Mouse (Mus musculus) intestine, embryonic 14.5 days (tissue): Measurements from ENCODE around the gene Mmp21. TPM values are rescaled to one million over a fixed set of nuclear protein-coding genes. Genes with fewer than 3 reads are reported as not detected.

Experiments
- ATAC-seq: fragments of 200-750 bp; cut with Nextera tagmentation; replicated peaks from 2 replicates; pipeline ENCODE4 v1.8.0; 2017; ENCODE audit warnings: low read depth, moderate number of reproducible peaks, moderate TSS enrichment, moderate library complexity; ENCODE audit not compliant: low FRiP score, low TSS enrichment
- DNase-seq: peaks from one replicate; pipeline ENCODE4 v3.0.0-alpha.2; 2018; ENCODE audit warnings: low spot score
- H3K27ac ChIP-seq: fragments of 300-500 bp; sonication (generic); 2 replicates; pipeline ENCODE4 v1.5.1; 2014; ENCODE audit warnings: low read depth, mild to moderate bottlenecking, control low read depth
- H3K27me3 ChIP-seq: fragments of 300-500 bp; sonication (generic); replicated peaks from 2 replicates; pipeline ENCODE4 v1.6.1; 2014; ENCODE audit warnings: low read length, control low read depth; ENCODE audit not compliant: control insufficient read depth, insufficient read depth
- H3K36me3 ChIP-seq: fragments of 300-500 bp; sonication (generic); 2 replicates; pipeline ENCODE4 v1.6.1; 2014; ENCODE audit warnings: low read length, control low read depth; ENCODE audit not compliant: control insufficient read depth, insufficient read depth
- H3K4me1 ChIP-seq: fragments of 300-500 bp; sonication (generic); replicated peaks from 2 replicates; pipeline ENCODE4 v1.6.1; 2014; ENCODE audit warnings: low read length, control low read depth, mixed read lengths; ENCODE audit not compliant: control insufficient read depth, insufficient read depth
- H3K4me2 ChIP-seq: fragments of 300-500 bp; sonication (generic); 2 replicates; pipeline ENCODE4 v1.6.1; 2014; ENCODE audit warnings: low read length
- H3K4me3 ChIP-seq: fragments of 300-500 bp; sonication (generic); 2 replicates; pipeline ENCODE4 v1.5.1; 2014; ENCODE audit warnings: low read depth, low read length, control low read depth, mixed read lengths
- H3K9ac ChIP-seq: fragments of 300-500 bp; sonication (generic); 2 replicates; pipeline ENCODE4 v1.6.1; 2014; ENCODE audit warnings: mild to moderate bottlenecking, low read length
- H3K9me3 ChIP-seq: fragments of 300-500 bp; sonication (generic); 2 replicates; pipeline ENCODE4 v1.6.1; 2016; ENCODE audit warnings: low read length, control low read depth; ENCODE audit not compliant: control insufficient read depth
- WGBS: fragments of 180-500 bp; shearing (Covaris S2); extraction: QIAGEN DNeasy Blood & Tissue Kit; methylation state at CpG from one replicate; pipeline ENCODE4 v1.1.7; 2014; 5-methylcytosine and 5-hydroxymethylcytosine counted together
- polyA plus RNA-seq: library from polyadenylated mRNA; unstranded; fragments of >200 nt; fragmentation: Nextera tagmentation; extraction: Ambion mirVana; gene quantifications from 2 replicates; pipeline ENCODE4 v1.2.1, GENCODE M21; 2014

Mmp21 gene
- polyA plus RNA-seq, 1 experiment from 2014 or later = not detected

DNA sequence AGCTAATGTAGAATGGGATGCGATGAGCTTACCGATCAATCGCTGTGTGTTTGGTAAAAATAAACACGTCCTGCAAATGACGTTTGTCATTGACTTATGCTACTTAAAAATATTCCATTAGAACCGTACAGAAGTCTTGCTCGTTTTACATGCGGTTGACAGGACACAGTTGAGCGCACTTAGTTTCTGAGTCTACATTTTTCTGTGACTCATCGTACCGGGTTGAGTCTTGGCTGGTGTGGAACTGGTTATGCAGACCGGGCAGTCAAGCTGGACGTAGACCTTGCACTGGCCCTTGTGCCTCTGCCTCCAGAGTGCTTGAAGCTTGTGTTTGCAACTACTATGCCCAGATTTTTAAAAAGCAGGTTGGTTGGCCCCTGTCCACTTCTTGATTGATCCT lies 41.6 kb downstream of the Mmp21 start:
- Histone ChIP-seq H3K27me3 (no peaks in the 10 kb centered on the region), H3K36me3 (peaks cover 41% of the 10 kb centered on the region), H3K4me1 (peaks cover 13% of the 10 kb centered on the region), H3K4me2 (peak overlapping the region; percentile 83), H3K4me3 (peak overlapping the region; percentile 66), H3K27ac (peak overlapping the region; percentile 60; the same call in 1 of the 2 replicates), H3K9me3 (no peaks in the 10 kb centered on the region), H3K9ac (peak overlapping the region; percentile 87)
- ATAC-seq (no peak), DNase-seq (no peak)
- 7% methylated on average over 13 of the region's 13 CpGs for WGBS

DNA sequence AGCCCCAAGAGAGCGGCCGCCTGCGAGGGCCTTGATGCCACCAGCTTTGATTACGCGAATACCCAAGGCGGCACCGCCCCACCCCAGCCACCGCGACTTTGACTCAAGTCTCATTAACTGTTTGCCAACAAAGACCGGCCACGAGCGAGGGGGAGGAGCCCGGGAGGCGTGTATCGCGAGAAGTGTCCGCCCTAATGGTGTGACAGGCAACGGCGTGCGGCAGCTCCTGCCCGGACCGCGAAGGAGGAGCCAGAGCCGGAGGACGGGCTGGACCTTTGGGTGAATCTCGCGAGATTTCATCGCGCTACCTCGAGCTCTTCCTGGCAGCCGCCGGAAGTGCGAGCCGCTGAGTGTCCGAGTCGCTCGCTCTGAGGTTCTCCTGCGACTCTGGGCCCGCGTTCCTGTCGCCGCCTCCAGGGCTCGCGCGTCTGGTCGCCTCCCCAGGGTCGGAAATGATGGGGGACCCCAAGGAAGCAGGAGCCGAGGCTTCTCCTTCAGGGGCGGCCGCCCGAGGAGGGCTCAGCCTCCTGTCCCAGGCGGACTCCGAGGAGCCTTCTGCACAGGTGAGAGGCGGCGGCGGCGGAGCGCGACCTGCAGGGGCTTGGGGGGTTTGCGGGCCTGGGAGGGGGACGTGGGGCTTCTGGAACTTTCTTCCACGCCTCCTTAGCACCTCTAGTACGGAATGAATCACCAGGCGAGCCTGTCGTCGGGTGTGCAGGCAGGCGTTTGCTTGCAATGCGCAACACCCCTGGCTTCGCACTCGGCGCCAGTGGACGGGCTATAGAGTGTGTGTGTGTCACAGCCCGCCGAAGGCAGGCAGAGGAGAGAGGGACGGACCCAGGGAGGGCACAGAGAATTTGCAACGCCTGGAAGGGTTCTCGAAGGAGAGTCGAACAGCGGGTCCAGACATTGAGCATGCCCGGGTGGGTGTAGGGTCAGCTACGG lies 42.2 kb downstream of the Mmp21 start, which contains the start of gene Edrf1:
Edrf1 (plus strand) TSS at position 183 of the 945 bp plus-strand sequence.
- peak within 1 kb of the TSS; percentile 66 for H3K4me3 ChIP-seq
- peaks cover 34% of the 10 kb centered on the region for H3K36me3 ChIP-seq
- H3K27ac ChIP-seq = peak within 1 kb of the TSS; percentile 91
- peak; percentile 95 for ATAC-seq
- peak within 1 kb of the TSS; percentile 83 for H3K4me2 ChIP-seq
- H3K27me3 ChIP-seq = no peaks in the 10 kb centered on the region
- no peaks in the 10 kb centered on the region for H3K9me3 ChIP-seq
- H3K4me1 ChIP-seq = peaks cover 13% of the 10 kb centered on the region
- under 1% methylated on average over 81 of the region's 81 CpGs for WGBS
- peak within 1 kb of the TSS; percentile 87 for H3K9ac ChIP-seq
- peak; percentile 99 for DNase-seq

DNA sequence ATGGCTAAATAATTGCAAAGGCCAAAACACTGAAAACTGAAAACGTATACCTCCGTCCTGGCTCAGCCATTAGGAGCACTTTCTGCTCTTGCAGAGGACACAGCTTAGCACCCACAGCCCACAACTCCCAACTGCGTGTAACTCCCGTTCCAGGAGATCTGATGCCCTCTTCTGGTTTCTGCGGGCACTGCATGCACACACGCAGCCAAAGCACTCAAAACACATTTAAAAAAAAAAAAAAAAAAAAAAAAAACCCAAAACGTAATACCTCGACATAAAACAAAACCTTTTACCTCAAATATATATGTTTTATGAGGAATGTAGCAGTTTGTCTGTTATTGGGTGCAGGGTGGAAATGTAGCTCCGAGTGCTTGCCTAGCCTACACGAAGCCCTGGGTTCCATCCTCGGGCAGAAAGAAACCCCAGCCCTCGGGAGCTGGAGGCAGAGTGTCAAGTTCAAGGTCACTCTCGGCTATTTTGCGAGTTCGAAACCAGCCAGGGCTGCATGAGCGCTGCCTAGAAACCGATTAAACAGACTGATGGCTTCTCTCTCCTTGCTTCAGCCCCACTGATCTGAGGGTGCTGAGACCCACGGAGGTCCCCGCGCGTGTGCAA lies 43.0 kb downstream of the Mmp21 start:
- DNase-seq = peak; percentile 97
- Histone ChIP-seq H3K4me2 (peak overlapping the region; percentile 75), H3K9ac (peak overlapping the region; percentile 85), H3K27ac (peak overlapping the region; percentile 91), H3K9me3 (no peaks in the 10 kb centered on the region), H3K4me3 (peak overlapping the region; percentile 66), H3K27me3 (no peaks in the 10 kb centered on the region), H3K4me1 (peaks cover 13% of the 10 kb centered on the region), H3K36me3 (peaks cover 26% of the 10 kb centered on the region)
- ATAC-seq = peak; percentile 30
- 4% methylated on average over 21 of the region's 21 CpGs for WGBS

DNA sequence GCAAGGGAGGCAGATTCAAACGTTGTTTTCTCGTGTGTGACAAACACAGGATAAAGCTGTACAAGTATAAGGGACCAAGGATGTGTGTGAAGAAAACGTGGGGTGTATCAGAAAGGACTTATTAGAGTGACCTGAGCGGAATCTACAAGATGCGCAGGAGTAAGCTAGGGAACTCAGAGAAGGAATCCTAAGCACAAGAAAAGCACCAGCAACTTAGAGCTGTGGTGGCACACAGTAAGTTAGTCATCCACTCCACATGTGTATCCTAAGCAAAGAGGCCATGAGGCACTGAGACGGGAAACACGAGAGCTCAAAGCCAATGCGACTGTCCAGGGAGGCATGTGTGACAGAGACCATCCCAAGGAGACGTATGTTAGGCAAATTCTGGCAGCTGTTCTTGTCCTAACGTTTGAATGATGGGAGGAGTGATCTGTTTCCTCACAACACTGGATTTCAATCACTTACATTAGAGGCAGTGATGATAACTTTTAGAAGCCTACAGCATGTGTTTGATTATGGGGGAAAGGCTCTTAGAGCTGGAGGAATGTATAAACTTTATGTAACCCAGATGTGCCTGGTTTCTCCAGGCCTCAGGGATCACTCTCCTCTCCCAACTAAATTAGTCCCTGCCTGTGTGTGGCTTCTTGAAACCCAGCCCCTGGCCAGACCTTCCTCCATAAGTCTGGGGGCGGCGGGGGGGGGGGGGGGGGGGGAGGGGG lies 44.8 kb downstream of the Mmp21 start:
- no peak overlapping the region for H3K9ac ChIP-seq
- H3K4me1 ChIP-seq = peaks cover 13% of the 10 kb centered on the region
- DNase-seq (no peak), ATAC-seq (no peak)
- H3K27me3 ChIP-seq = no peaks in the 10 kb centered on the region
- no peak overlapping the region for H3K4me2 ChIP-seq
- peaks cover 10% of the 10 kb centered on the region for H3K36me3 ChIP-seq
- peak overlapping the region; percentile 61 for H3K27ac ChIP-seq
- H3K4me3 ChIP-seq = no peak overlapping the region
- WGBS = 46% methylated on average over 10 of the region's 12 CpGs
- no peaks in the 10 kb centered on the region for H3K9me3 ChIP-seq

DNA sequence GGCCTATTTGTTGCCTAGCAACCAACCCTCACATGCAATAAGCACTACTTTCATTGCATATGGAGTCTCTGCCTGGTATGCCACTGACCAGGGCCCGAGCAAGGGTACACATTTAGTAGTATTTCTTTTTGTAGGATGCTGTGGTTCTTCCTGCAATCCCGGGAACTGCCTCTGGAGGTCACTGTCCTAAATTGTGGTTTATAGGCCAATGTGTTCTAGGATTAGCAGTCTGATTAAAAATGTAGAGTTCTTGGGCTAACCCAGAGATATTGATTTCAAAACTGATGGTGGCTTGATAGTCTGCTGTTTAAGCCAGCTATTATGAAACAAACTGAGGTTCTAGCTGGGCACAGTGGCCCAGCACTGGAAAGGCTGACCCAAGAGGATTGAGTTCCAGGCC lies 47.4 kb downstream of the Mmp21 start:
- DNase-seq = peak; percentile 82
- no peaks in the 10 kb centered on the region for H3K9me3 ChIP-seq
- WGBS = 33% methylated on average over 2 of the region's 2 CpGs

DNA sequence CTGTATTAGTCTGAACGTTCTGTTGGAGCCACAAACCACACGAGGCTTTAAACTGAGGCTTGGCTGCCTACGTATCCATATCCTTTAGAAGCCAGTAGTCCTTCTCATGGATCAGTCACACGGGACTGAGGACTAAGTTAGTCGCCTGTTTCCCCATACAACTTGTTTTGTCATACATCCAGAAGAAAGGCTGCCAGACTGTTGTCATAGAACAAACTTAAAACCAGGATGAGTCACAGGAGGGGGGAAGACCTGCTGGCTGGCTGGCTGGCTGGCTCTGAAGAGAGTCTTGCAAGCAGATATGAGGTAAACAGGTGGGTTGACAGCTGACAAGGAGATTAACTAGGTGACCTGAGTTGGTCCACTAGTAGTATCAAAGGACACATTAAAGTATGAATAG lies 49.0 kb downstream of the Mmp21 start:
- H3K36me3 ChIP-seq = no peaks in the 10 kb centered on the region
- 75% methylated on average over 5 of the region's 5 CpGs for WGBS
- H3K27me3 ChIP-seq = no peaks in the 10 kb centered on the region
- H3K4me3 ChIP-seq = no peak overlapping the region
- no peak overlapping the region for H3K27ac ChIP-seq
- H3K4me1 ChIP-seq = peaks cover 5% of the 10 kb centered on the region
- no peak overlapping the region for H3K4me2 ChIP-seq
- no peak for DNase-seq
- H3K9ac ChIP-seq = no peak overlapping the region
- no peak for ATAC-seq
- no peaks in the 10 kb centered on the region for H3K9me3 ChIP-seq

More for the DNA sequence above, 47.4 kb downstream of the Mmp21 start:
- Histone ChIP-seq H3K27ac (no peak overlapping the region), H3K4me3 (no peak overlapping the region), H3K4me1 (peaks cover 5% of the 10 kb centered on the region), H3K27me3 (no peaks in the 10 kb centered on the region), H3K4me2 (no peak overlapping the region), H3K36me3 (no peaks in the 10 kb centered on the region), H3K9ac (no peak overlapping the region)
- no peak for ATAC-seq

DNA sequence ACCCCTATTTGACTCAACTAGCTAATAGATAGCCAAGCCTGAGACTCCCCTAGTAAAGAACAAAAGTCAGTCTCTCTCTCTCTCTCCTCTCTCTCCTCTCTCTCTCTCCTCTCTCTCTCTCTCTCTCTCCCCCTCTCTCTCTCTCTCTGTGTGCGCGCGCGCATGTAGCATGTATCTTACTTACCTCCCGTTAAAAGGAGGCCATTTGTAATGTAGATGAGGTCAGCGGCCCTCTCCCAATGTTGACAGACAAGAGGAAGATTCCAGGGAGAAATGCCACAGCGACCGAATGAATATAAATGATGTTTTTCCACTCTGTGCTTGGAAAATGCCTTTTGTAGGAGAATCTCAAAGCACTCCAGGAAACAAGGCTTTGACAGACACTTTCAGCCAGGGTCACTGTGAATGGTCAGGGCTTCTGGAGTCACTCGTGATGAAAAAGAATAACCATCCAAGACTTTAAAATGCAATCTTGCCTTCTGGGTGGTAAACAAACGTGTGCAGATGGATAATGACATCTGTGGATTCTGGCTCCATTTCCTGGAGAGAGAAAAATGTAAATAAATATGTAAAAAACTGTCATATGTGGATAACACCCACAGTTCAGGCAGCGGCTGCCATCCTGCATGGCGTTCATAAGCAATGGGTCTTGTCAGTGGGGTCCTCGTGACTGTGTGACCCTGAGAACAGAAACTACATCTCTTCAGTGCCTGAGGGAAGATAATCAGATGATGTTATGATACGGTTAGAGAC lies 52.5 kb downstream of the Mmp21 start:
- H3K9ac ChIP-seq = no peak overlapping the region
- H3K4me1 ChIP-seq = no peaks in the 10 kb centered on the region; the same call in 1 of the 2 replicates
- H3K36me3 ChIP-seq = no peaks in the 10 kb centered on the region
- H3K27ac ChIP-seq = 0 out of 2 replicates have a peak overlapping the region, but pooled peaks have one; percentile 1
- H3K27me3 ChIP-seq = no peaks in the 10 kb centered on the region
- ATAC-seq (no peak), DNase-seq (no peak)
- H3K9me3 ChIP-seq = no peaks in the 10 kb centered on the region
- no peak overlapping the region for H3K4me3 ChIP-seq
- H3K4me2 ChIP-seq = no peak overlapping the region
- 30% methylated on average over 14 of the region's 14 CpGs for WGBS
